Mouse (Mus musculus): ENCODE measurements around the gene Tmem230.
"Not testable (repeated sequence)": the region's sequence is repeated elsewhere in the genome, so short reads cannot be mapped to it uniquely, and the experiment has no call there.

Gene Tmem230

GRCm38 (mm10) chr2:132272694-132273389 is 25.2 kb upstream of the Tmem230 start:
- no peak for DNase-seq (ENCODE audit: low read depth, low spot score)

- DNase-seq (ENCODE audit: low read depth, low spot score), result no peak
Measured at GRCm38 (mm10) chr2:132270331-132270951, 22.8 kb upstream of the Tmem230 start.

- no peak for DNase-seq (ENCODE audit: low read depth, low spot score)
Measured at GRCm38 (mm10) chr2:132269217-132269616, 21.6 kb upstream of the Tmem230 start.

GRCm38 (mm10) chr2:132266086-132266485 is 18.5 kb upstream of the Tmem230 start:
- DNase-seq (ENCODE audit: low read depth, low spot score), result no peak

- no peak for DNase-seq (ENCODE audit: low read depth, low spot score)
Measured at GRCm38 (mm10) chr2:132265196-132265595, 17.6 kb upstream of the Tmem230 start.

GRCm38 (mm10) chr2:132264266-132264710 is 16.7 kb upstream of the Tmem230 start:
- no peak for DNase-seq (ENCODE audit: low read depth, low spot score)

GRCm38 (mm10) chr2:132263421-132264265 is 16.0 kb upstream of the Tmem230 start:
- DNase-seq (ENCODE audit: low read depth, low spot score), result peak; percentile 80

GRCm38 (mm10) chr2:132262879-132263398 is 15.3 kb upstream of the Tmem230 start, which contains the start of gene Cds2:
Gene Cds2, plus strand, starts transcription at chr2:132263148.
- DNase-seq (ENCODE audit: low read depth, low spot score), result peak; percentile 99

- DNase-seq (ENCODE audit: low read depth, low spot score), result peak; percentile 59
Measured at GRCm38 (mm10) chr2:132262175-132262574, 14.6 kb upstream of the Tmem230 start.

GRCm38 (mm10) chr2:132260601-132261000 is 13.0 kb upstream of the Tmem230 start:
- no peak for DNase-seq (ENCODE audit: low read depth, low spot score)

- DNase-seq (ENCODE audit: low read depth, low spot score), result no peak
Measured at GRCm38 (mm10) chr2:132257350-132258068, 9.9 kb upstream of the Tmem230 start.

- no peak for DNase-seq (ENCODE audit: low read depth, low spot score)
Measured at GRCm38 (mm10) chr2:132253603-132254002, 6.0 kb upstream of the Tmem230 start.

GRCm38 (mm10) chr2:132252542-132253528 is 5.2 kb upstream of the Tmem230 start, which contains the start of gene Pcna:
Gene Pcna, minus strand, starts transcription at chr2:132253314.
- peak; percentile 99 for DNase-seq (ENCODE audit: low read depth, low spot score)

GRCm38 (mm10) chr2:132251911-132252310 is 4.3 kb upstream of the Tmem230 start:
- DNase-seq (ENCODE audit: low read depth, low spot score), result no peak

GRCm38 (mm10) chr2:132243370-132243769 is 4.2 kb downstream of the Tmem230 start:
- DNase-seq (ENCODE audit: low read depth, low spot score), result no peak

GRCm38 (mm10) chr2:132240457-132240856 is 7.2 kb downstream of the Tmem230 start:
- DNase-seq (ENCODE audit: low read depth, low spot score), result not testable (repeated sequence)

- not testable (repeated sequence) for DNase-seq (ENCODE audit: low read depth, low spot score)
Measured at GRCm38 (mm10) chr2:132239434-132239833, 8.2 kb downstream of the Tmem230 start.

GRCm38 (mm10) chr2:132235975-132236374 is 11.6 kb downstream of the Tmem230 start:
- no peak for DNase-seq (ENCODE audit: low read depth, low spot score)

- no peak for DNase-seq (ENCODE audit: low read depth, low spot score)
Measured at GRCm38 (mm10) chr2:132235291-132235690, 12.3 kb downstream of the Tmem230 start.

Data from CD4-positive helper T cell, adult 2 months (primary cell).